Mouse (Mus musculus): ENCODE measurements around the gene Cyp27b1.
A peak's percentile ranks its signal among the peaks of the same experiment; 100 is the strongest.
"Not testable (repeated sequence)": the region's sequence is repeated elsewhere in the genome, so short reads cannot be mapped to it uniquely, and the experiment has no call there.

Cyp27b1 gene

DNA sequence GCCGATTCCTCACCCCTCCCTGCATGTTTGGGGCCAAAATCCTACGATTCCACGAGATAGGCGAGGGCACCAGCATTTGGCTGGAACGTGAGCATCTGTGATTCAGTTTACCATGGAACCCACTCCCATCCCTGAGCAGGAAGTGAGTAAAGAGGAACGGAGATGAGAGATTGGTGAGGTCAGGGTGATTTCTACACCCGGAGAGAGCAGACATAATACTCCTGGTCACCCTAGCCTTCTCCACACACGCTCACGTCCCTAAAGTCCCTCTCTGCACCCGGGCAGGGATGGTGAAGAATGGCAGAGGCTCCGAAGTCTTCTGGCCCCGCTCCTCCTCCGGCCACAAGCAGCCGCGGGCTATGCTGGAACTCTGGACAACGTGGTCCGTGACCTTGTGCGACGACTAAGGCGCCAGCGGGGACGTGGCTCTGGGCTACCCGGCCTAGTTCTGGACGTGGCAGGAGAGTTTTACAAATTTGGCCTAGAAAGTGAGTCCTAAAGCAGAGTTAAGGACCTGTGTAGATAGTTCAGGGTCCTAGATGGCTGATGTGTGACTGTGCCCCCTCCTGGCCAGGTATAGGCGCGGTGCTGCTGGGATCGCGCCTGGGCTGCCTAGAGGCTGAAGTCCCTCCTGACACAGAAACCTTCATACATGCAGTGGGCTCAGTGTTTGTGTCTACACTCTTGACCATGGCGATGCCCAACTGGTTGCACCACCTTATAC lies 1.5 kb downstream of the Cyp27b1 start:
- DNase-seq (ENCODE audit: low read depth, low spot score), result no peak

DNA sequence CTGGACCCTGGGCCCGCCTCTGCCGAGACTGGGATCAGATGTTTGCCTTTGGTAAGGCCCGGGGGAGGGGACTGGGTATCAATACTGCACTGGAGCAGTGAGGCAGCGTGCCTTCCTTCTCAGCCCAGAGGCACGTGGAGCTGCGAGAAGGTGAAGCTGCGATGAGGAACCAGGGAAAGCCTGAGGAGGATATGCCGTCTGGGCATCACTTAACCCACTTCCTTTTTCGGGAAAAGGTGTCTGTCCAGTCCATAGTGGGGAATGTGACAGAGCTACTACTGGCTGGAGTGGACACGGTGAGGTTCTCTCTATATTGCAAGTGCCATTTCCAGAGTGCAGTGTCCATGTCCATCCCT lies 2.0 kb downstream of the Cyp27b1 start:
- no peak for DNase-seq (ENCODE audit: low read depth, low spot score)

DNA sequence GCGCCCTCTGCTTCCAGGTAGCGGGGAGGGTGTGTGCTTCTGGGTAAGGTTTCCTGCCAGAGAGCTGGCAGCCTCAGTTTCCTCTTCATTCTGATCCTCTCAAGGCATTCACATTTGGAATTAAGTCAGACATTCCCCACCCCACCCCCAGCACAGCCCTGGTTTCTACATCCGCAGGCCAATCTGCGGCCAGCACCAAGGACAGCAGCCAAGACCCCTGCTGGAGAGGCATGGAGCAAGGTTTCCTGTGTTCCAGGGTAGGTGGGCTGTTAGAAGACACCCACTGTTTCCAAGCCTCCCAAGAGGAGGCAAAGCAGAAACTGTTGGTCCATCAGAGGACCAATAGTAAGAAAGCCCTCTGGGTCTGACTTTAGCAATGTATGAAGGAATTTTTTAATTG lies 6.6 kb downstream of the Cyp27b1 start:
- DNase-seq (ENCODE audit: low read depth, low spot score), result no peak

DNA sequence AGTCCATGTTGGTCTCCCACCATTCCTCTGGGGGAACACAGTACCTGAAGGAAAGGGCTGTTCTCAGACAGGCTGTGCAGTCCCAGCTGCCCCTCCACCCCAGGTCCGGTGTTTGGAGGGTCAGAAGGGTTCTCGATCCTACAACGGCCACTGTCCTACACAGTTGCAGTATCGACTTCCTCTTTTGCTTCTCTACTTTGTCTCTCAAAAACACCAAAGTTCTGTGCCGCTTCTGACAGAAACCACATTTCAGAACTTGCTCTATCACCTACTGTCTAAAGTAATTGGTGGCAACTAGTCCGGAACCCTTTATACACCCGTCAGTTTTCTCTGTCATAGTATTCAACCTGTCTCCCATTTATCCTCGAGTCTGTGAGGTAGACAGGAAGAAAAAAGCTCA lies 7.4 kb downstream of the Cyp27b1 start:
- DNase-seq (ENCODE audit: low read depth, low spot score), result no peak

DNA sequence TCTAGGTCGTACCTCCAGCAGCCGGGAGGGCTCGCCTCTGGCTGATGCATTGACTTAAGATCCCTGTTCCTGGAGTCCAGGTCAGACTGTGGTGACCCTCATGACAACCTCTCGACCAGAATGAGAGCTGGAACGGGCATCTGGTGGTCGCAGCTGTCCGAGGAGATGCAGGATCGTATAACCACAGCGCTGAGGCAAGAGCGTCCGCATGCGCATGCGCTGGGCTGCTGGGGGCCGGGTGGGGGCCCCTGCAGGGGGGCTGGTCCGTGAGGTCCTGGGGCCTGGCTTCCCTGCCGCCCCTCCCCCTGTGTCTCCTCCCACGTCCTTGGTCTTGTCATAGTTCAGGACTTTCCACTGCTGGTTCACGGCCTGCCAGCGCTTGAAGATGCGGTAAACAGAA lies 8.4 kb downstream of the Cyp27b1 start:
- DNase-seq (ENCODE audit: low read depth, low spot score), result no peak

DNA sequence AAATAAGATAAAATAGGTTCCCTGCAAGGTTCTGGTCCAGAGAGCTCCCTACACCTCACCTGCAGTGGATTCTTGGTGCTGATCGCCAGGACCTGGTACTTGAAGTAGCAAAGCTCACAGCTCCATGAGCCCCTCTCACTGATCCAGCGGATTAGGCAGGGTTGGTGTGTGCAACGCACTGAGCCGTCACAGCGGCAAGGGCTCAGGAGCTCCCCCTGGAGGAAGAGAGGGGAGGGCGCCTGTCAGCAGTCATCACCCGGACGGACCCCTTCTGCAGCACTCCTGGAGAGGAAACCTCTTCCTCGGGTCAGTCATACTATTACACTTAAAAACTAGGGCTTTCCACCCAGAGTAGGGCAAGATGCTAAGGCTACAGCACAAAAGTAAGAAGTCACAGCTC lies 10.1 kb downstream of the Cyp27b1 start:
- DNase-seq (ENCODE audit: low read depth, low spot score), result no peak

DNA sequence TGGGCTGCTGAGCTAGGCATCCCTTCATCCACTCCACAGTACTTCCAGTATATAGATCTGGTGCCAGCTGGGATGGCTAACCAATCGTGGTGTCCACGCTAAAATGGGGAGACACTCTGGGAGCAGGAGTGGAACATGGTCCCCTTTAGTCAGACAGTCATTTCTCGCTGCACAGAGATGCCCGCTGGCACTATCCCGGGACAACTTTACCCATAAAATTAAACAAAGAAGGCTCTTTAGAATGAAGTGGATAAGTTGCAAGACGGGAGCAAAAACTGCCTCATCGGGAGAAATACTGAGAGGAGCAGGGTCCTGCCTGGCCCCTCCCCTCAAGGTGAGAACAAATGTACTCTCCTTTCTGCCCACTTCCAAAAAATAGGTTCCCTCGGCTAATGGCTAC lies 10.7 kb downstream of the Cyp27b1 start:
- no peak for DNase-seq (ENCODE audit: low read depth, low spot score)

DNA sequence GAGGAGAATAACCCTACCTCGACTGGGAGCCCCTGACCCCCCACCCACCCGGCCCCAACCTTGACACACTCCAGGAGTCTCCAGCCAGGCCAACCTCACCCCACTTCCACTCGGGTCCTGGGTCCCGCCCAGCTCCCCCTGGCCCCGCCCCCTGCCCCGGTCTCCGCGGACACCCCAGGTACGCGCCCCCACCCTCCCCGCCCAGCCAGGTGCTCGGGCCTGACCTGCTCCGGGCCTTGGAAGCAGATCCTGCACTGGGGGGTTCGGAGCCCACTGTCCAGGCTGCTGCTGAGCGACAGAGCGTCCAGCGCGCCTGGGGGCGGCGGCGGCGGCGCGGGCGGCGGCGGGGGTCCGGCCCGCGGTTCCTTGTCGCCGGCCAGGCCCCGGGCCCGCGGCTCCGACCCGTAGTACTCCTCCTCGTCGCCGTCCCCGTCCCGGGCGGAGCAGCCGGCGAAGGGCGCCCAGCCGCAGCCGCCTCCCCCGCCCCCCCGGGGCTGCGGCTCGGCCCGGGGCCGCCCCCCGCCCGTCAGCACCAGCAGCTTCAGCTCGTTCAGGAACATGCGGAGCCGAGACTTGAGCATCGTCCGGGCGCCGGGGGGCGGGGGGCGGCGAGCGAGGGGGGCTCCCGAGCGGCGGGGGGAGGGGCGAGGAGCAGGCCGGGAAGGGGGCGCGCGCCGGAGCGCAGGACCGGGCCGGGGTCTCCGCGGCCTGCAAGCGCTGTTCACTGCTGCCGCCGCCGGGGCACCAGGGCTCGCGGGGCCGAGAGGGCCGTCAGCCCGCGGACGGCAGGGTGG lies 11.3 kb downstream of the Cyp27b1 start:
- no peak for DNase-seq (ENCODE audit: low read depth, low spot score)

DNA sequence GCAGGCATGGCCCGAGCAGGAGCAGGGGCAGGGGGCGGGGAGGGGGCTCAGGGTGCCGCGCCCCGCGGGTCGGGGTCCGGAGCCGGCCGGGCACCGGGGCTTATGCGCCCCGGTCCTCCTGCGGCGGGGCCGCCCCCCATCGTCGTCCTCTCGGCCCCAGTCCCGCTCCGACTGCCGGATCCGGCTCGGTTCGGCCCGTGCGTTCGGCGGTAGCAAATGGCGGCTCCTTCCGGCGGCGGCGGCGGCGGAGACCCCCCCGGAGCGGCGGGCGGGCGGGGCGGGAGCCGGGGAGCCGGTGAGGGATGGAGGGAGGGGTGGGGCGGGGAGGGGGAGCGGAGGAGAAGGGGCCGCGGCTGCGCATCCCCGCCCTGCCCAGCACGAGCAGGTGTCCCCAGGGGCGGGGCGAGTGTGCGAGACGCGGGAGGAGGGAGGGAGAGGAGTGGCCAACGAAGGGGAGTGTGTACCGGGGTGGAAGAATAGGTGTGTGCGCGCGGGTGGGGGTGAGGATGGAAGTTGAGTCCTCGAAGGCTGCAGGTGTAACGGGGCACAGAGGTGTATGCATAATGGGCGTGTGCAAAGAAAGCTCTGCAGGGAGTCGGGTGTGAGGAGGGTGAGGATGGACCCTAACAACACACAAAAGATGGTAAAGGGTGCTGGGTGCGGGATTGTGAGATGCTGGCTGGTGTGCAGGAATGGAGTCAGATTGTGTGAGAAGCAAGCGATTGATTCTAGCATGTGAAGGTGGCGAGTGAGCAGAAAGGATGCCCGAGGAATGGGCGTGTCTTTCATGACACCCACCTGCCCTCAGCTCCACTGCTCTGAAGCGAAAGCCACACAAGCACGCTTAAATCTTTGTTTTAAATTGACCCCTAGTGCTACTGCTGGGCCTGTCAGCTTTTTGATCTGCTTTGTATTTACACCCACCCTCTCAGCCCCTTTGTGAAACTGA lies 12.2 kb downstream of the Cyp27b1 start, which contains the start of gene March9:
TSS of gene March9 (minus strand) at position 217 of the 949 bp plus-strand sequence.
- peak; percentile 86 for DNase-seq (ENCODE audit: low read depth, low spot score)

DNA sequence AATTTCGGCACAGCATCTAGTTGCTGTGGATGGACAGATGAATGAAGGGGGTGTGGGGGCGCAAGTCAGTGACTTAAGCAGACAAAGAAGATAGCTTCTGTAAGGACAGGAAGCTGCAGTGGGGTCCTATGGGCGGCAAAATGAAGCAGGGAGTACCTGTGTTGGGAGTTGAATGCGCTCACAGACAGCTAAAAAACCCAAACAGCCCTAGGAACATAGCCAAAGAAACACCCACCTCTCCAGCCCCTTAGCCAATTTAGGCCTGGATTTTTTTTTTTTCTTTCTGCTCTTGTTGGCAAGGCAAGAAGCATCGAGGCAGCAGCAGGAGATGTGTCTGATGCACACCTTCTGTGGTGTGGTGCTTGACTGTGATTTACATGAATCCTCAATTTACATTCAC lies 13.0 kb downstream of the Cyp27b1 start:
- DNase-seq (ENCODE audit: low read depth, low spot score), result no peak

DNA sequence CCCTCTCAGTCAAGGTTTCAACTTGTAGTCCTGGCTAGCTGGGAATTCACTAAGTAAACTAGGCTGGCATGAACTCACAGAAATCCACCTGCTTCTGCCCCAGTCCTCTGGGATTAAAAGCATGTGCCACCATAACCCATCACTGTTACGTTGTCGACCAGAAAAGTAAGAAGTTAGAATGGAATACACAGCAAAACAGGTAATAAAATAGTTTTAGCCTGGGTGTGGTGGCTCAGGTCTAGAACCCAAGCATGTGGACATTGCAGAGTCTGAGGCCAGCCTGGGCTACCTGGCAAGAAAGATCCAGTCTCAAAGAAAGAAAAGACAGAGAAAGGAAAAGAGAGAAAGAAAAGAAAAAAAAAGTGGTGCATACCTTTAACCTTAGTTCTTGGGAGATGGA lies 13.5 kb downstream of the Cyp27b1 start:
- no peak for DNase-seq (ENCODE audit: low read depth, low spot score)

DNA sequence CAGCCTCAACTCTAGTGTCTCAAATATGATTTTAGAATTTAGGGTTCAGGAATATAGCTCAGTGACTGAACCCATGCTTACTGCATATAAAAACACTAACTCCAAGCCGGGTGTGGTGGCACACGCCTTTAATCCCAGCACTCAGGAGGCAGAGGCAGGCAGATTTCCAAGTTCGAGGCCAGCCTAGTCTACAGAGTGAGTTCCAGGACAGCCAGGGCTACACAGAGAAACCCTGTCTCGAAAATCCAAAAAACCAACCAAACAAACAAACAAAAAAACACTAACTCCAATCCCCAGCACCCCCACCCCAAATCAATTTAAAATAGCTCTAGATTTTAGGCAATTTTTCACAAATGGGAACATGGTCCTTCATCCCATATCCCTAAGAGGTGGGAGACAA lies 14.1 kb downstream of the Cyp27b1 start:
- DNase-seq (ENCODE audit: low read depth, low spot score), result not testable (repeated sequence)

DNA sequence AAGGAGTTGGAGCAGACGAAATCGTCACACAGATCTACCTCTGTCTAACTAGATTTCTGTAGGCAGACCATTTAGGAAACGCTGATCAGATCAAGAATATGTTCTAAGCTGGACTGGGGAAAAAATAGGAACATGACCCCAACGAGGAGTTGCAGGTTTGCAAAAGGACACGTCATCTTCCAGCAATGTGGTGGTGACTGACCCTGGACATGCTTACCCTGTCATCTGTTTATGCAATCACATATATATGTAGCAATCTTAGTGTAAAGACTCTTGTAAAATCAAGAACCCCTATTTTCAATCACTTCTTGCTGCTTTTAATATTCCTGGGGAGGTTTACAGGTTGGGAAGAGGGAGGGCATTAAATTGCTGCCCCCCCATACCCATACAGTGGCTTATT lies 14.5 kb downstream of the Cyp27b1 start:
- no peak for DNase-seq (ENCODE audit: low read depth, low spot score)

DNA sequence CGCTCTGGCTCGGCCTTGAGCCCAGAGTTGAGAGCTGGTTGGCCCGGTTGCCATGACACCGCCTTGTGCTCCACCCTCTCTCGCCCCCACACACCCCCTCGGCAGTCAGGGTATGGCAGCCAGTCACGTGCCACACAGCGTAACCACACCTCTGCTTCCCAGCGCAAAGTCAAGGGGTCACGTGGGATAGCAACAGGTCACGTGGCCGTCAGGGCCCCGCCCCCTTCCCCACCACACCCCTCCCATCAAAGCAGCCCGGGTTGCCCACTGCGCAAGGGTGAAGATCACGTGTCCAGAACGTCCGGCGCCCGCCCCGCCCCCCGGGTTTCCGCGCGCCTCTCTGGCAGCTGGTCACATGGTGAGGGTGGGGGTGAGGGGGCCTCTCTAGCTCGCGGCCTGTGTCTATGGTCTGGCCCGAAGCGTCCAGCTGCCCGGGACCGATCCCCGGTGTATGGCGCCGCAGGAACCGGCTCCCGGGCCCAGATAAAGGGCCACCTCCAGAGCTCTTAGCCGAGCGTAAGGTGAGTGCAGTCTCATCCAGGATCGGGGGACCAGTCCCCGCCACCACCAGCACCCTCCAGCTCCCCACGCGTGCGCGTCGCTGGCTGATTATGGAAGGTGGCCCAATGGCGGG lies 15.3 kb downstream of the Cyp27b1 start, which contains the start of gene Cdk4:
TSS of gene Cdk4 (plus strand) at position 296 of the 634 bp plus-strand sequence.
- peak; percentile 97 for DNase-seq (ENCODE audit: low read depth, low spot score)

DNA sequence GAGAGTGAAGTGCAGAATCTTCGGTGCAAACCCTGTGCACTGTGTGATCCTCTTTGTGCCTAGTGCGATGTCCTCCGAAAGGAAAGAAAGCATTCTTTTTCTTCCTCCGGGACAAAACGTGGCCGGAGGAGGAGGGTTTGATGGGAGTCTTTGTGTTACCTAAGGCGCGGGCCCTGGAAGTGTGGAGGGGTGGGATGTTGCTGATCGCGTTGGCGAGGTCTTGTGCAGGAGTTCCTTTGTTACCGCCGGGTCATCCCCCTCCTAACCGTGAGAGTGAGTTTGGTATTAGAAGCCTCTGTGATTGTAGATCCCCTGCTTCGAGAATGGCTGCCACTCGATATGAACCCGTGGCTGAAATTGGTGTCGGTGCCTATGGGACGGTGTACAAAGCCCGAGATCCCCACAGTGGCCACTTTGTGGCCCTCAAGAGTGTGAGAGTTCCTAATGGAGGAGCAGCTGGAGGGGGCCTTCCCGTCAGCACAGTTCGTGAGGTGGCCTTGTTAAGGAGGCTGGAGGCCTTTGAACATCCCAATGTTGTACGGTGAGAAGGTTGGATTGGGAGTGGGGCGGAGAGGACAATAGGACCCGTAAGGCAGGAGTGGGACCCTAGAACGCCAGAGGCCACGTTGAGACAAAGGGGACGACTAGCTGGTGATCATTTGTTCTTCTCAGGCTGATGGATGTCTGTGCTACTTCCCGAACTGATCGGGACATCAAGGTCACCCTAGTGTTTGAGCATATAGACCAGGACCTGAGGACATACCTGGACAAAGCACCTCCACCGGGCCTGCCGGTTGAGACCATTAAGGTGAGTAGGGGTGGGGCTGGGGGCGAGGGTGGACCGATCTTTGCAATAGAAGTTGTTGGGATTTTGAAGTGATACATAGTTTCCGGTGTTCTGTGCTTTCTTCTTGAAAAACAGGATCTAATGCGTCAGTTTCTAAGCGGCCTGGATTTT lies 16.1 kb downstream of the Cyp27b1 start:
- no peak for DNase-seq (ENCODE audit: low read depth, low spot score)

DNA sequence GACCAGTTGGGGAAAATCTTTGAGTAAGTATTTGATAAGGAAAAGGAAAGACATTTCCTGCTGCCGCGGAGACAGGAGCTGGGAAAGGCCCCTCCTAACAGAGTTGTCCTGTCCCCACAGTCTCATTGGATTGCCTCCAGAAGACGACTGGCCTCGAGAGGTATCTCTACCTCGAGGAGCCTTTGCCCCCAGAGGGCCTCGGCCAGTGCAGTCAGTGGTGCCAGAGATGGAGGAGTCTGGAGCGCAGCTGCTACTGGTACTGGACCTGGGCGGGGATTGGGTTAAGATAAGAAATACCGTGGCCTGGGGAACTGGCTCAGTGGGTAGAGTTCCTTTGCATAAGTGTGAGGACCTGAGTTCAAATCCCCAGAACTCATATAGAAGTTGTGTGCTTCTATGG lies 17.9 kb downstream of the Cyp27b1 start:
- DNase-seq (ENCODE audit: low read depth, low spot score), result no peak

DNA sequence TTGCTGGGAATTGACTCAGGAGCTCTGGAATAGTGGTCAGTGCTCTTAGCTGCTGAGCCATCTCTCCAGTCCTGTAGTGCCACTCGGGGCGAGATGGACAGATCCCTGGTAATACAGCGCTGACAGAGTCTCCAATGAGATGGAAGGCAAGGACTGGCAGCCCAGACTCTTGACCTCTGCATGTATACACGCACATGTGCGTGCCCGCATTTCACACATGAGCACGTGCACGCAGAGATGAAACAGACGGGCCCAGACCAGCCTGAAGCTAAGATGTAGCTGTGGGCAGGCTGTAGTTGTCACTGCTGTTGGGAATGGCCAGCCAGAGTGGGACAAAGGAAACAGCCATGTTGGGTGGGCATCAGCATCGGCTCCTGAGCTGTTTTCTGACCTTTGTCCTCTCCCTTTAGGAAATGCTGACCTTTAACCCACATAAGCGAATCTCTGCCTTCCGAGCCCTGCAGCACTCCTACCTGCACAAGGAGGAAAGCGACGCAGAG lies 18.5 kb downstream of the Cyp27b1 start:
- no peak for DNase-seq (ENCODE audit: low read depth, low spot score)

DNA sequence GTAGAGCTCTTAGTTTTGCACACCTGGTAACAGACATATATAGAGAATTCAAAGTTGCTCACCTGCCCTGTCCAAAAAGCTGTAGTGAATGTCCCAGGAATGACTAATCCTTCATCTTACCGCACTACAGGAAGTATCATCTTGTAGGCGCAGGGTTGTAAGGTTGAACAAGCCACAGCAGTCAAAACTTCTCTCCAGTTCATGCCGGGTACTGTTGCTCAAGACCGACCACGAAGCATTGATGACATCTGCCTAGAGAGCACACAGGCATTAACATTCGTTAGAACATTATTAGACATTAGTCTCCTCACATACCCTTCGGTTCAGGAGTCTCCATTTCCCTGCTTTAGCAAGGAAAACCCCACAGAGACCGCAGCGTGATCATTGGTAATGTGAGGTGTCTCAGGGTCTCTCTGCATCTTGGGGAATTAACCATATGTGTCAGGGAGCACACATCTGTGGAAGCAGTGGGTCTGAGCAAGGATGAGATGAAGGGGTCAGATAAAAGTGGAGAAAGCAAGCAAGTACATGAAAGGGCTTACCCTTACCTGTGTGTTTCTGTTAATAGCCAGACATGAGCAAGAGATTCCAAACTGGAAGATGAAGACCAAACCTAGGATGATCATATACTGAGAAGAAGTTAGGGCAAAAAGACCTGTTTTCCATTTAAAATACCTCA lies 20.4 kb downstream of the Cyp27b1 start:
- no peak for DNase-seq (ENCODE audit: low read depth, low spot score)

Data from brain, embryonic 18.5 days (tissue).